Mouse (Mus musculus) liver, embryonic 11.5 days (tissue): ENCODE measurements around the gene Pias4. TPM values are rescaled to one million over a fixed set of nuclear protein-coding genes. Genes with fewer than 3 reads are reported as not detected.
A peak's percentile ranks its signal among the peaks of the same experiment; 100 is the strongest.
"Not testable (repeated sequence)": the region's sequence is repeated elsewhere in the genome, so short reads cannot be mapped to it uniquely, and the experiment has no call there.

Experiments used
- ATAC-seq: fragments of 200-750 bp; cut with Nextera tagmentation; replicated peaks from 2 replicates; pipeline ENCODE4 v1.8.0; 2017; ENCODE audit warnings: moderate number of reproducible peaks, mild to moderate bottlenecking, moderate TSS enrichment, moderate library complexity; ENCODE audit not compliant: low FRiP score
- DNase-seq: peaks from one replicate; pipeline ENCODE4 v3.0.0-alpha.2; 2017; ENCODE audit warnings: low spot score
- H3K27ac ChIP-seq: fragments of 300-500 bp; sonication (generic); 2 replicates; pipeline ENCODE4 v1.5.1; 2014; ENCODE audit warnings: mild to moderate bottlenecking, low read depth, low read length, control low read depth
- H3K27me3 ChIP-seq: fragments of 300-500 bp; sonication (generic); replicated peaks from 2 replicates; pipeline ENCODE4 v1.6.1; 2014; ENCODE audit warnings: low read length, mixed read lengths; ENCODE audit not compliant: control insufficient read depth, insufficient read depth
- H3K36me3 ChIP-seq: fragments of 300-500 bp; sonication (generic); 2 replicates; pipeline ENCODE4 v1.6.1; 2014; ENCODE audit warnings: mild to moderate bottlenecking, low read length, moderate library complexity, mixed read lengths; ENCODE audit not compliant: control insufficient read depth, insufficient read depth
- H3K4me1 ChIP-seq: fragments of 300-500 bp; sonication (generic); replicated peaks from 2 replicates; pipeline ENCODE4 v1.6.1; 2014; ENCODE audit warnings: low read length, mixed read lengths; ENCODE audit not compliant: control insufficient read depth, insufficient read depth
- H3K4me2 ChIP-seq: fragments of 300-500 bp; sonication (generic); 2 replicates; pipeline ENCODE4 v1.6.1; 2014; ENCODE audit warnings: mild to moderate bottlenecking, control low read depth, moderate library complexity
- H3K4me3 ChIP-seq: fragments of 300-500 bp; sonication (generic); 2 replicates; pipeline ENCODE4 v1.5.1; 2014; ENCODE audit warnings: low read depth, low read length, control low read depth
- H3K9ac ChIP-seq: fragments of 300-500 bp; sonication (generic); 2 replicates; pipeline ENCODE4 v1.6.1; 2014; ENCODE audit warnings: low read depth, low read length, control low read depth
- H3K9me3 ChIP-seq: fragments of 300-500 bp; sonication (generic); 2 replicates; pipeline ENCODE4 v1.6.1; 2016; ENCODE audit warnings: low read length, inconsistent platforms, mixed read lengths; ENCODE audit not compliant: control insufficient read depth
- WGBS: fragments of 180-500 bp; shearing (Covaris S2); extraction: QIAGEN DNeasy Blood & Tissue Kit; methylation state at CpG from one replicate; pipeline ENCODE4 v1.1.7; 2014; 5-methylcytosine and 5-hydroxymethylcytosine counted together
- polyA plus RNA-seq: library from polyadenylated mRNA; unstranded; fragments of >200 nt; fragmentation: Nextera tagmentation; extraction: Ambion mirVana; gene quantifications from 2 replicates; pipeline ENCODE4 v1.2.1, GENCODE M21; 2014

Gene Pias4
- 41.2 and 50.9 TPM in 2 replicates for polyA plus RNA-seq

GRCm38 (mm10) chr10:81167200-81168086 is at the start of gene Pias4:
Gene Pias4 (minus strand): TSS chr10:81167923.
- ATAC-seq (peak; percentile 88), DNase-seq (peak; percentile 99)
- H3K4me3 ChIP-seq, result peak within 1 kb of the TSS; percentile 92
- peak within 1 kb of the TSS; percentile 96 for H3K27ac ChIP-seq
- peak within 1 kb of the TSS; percentile 87 for H3K9ac ChIP-seq
- H3K27me3 ChIP-seq, result no peaks in the 10 kb centered on the region
- peaks cover 19% of the 10 kb centered on the region for H3K4me1 ChIP-seq
- H3K4me2 ChIP-seq, result peak within 1 kb of the TSS; percentile 93
- peaks cover 13% of the 10 kb centered on the region for H3K36me3 ChIP-seq
- under 1% methylated on average over 64 of the region's 64 CpGs for WGBS
- H3K9me3 ChIP-seq, result no peaks in the 10 kb centered on the region

- not testable (repeated sequence) for H3K4me2 ChIP-seq, H3K9me3 ChIP-seq, H3K4me1 ChIP-seq, ATAC-seq, DNase-seq, H3K36me3 ChIP-seq, H3K27me3 ChIP-seq, H3K27ac ChIP-seq, H3K9ac ChIP-seq, H3K4me3 ChIP-seq
- 7% methylated on average over 1 of the region's 1 CpGs for WGBS
These were observed 49.5 kb upstream of the Pias4 start for GRCm38 (mm10) chr10:81217267-81217666.

- Histone ChIP-seq H3K27me3 (peaks cover 2% of the 10 kb centered on the region), H3K9me3 (no peaks in the 10 kb centered on the region), H3K27ac (no peak overlapping the region), H3K4me1 (no peaks in the 10 kb centered on the region), H3K36me3 (no peaks in the 10 kb centered on the region), H3K4me2 (no peak overlapping the region), H3K9ac (no peak overlapping the region), H3K4me3 (no peak overlapping the region)
- DNase-seq, result no peak
- WGBS, result 78% methylated on average over 6 of the region's 6 CpGs
- ATAC-seq, result no peak
These were observed 49.1 kb upstream of the Pias4 start for GRCm38 (mm10) chr10:81216810-81217209.

- Histone ChIP-seq H3K4me3 (no peak overlapping the region), H3K4me2 (no peak overlapping the region), H3K9ac (no peak overlapping the region), H3K9me3 (no peaks in the 10 kb centered on the region), H3K36me3 (no peaks in the 10 kb centered on the region), H3K4me1 (no peaks in the 10 kb centered on the region), H3K27ac (no peak overlapping the region), H3K27me3 (peaks cover 2% of the 10 kb centered on the region)
- WGBS, result 70% methylated on average over 6 of the region's 6 CpGs
- DNase-seq (no peak), ATAC-seq (no peak)
These were observed 48.5 kb upstream of the Pias4 start for GRCm38 (mm10) chr10:81216260-81216659.

- WGBS, result 90% methylated on average over 5 of the region's 5 CpGs
- Histone ChIP-seq H3K9ac (no peak overlapping the region), H3K27ac (no peak overlapping the region), H3K4me1 (no peaks in the 10 kb centered on the region), H3K9me3 (no peaks in the 10 kb centered on the region), H3K4me2 (no peak overlapping the region), H3K36me3 (no peaks in the 10 kb centered on the region), H3K27me3 (peaks cover 2% of the 10 kb centered on the region; the same call in 1 of the 2 replicates), H3K4me3 (no peak overlapping the region)
- ATAC-seq (no peak), DNase-seq (no peak)
These were observed 42.4 kb upstream of the Pias4 start for GRCm38 (mm10) chr10:81210154-81210553.

GRCm38 (mm10) chr10:81204137-81204536 is 36.4 kb upstream of the Pias4 start:
- 69% methylated on average over 4 of the region's 4 CpGs for WGBS
- no peak for ATAC-seq
- H3K27me3 ChIP-seq, result peaks cover 10% of the 10 kb centered on the region; the same call in 1 of the 2 replicates
- no peak overlapping the region for H3K4me3 ChIP-seq
- no peak overlapping the region for H3K27ac ChIP-seq
- no peaks in the 10 kb centered on the region for H3K36me3 ChIP-seq
- DNase-seq, result no peak
- peaks cover 8% of the 10 kb centered on the region; the same call in 1 of the 2 replicates for H3K4me1 ChIP-seq
- H3K4me2 ChIP-seq, result no peak overlapping the region
- no peaks in the 10 kb centered on the region for H3K9me3 ChIP-seq
- no peak overlapping the region for H3K9ac ChIP-seq

GRCm38 (mm10) chr10:81202978-81203720 is 35.4 kb upstream of the Pias4 start:
- Histone ChIP-seq H3K4me2 (no peak overlapping the region), H3K4me1 (peaks cover 8% of the 10 kb centered on the region; the same call in 1 of the 2 replicates), H3K27ac (no peak overlapping the region; the same call in 1 of the 2 replicates), H3K36me3 (no peaks in the 10 kb centered on the region), H3K27me3 (peaks cover 13% of the 10 kb centered on the region), H3K9me3 (no peaks in the 10 kb centered on the region), H3K9ac (no peak overlapping the region), H3K4me3 (no peak overlapping the region)
- DNase-seq (no peak), ATAC-seq (peak; percentile 87)
- WGBS, result 46% methylated on average over 8 of the region's 8 CpGs

- Histone ChIP-seq H3K4me2 (no peak within 1 kb of the TSS), H3K4me1 (peaks cover 8% of the 10 kb centered on the region; the same call in 1 of the 2 replicates)
These were observed 34.4 kb upstream of the Pias4 start, which contains the start of gene Nmrk2 for GRCm38 (mm10) chr10:81201807-81202758. Gene Nmrk2 (minus strand): TSS chr10:81202051.

More at GRCm38 (mm10) chr10:81201807-81202758, 34.4 kb upstream of the Pias4 start, which contains the start of gene Nmrk2:
- Histone ChIP-seq H3K36me3 (no peaks in the 10 kb centered on the region), H3K9ac (no peak within 1 kb of the TSS), H3K27ac (no peak within 1 kb of the TSS; the same call in 1 of the 2 replicates), H3K27me3 (peaks cover 19% of the 10 kb centered on the region), H3K4me3 (no peak within 1 kb of the TSS), H3K9me3 (no peaks in the 10 kb centered on the region)
- WGBS, result 67% methylated on average over 13 of the region's 13 CpGs
- no peak for ATAC-seq
- no peak for DNase-seq
